ENCODE assay signal across 8 mouse cellular contexts in the genomic region with DNA sequence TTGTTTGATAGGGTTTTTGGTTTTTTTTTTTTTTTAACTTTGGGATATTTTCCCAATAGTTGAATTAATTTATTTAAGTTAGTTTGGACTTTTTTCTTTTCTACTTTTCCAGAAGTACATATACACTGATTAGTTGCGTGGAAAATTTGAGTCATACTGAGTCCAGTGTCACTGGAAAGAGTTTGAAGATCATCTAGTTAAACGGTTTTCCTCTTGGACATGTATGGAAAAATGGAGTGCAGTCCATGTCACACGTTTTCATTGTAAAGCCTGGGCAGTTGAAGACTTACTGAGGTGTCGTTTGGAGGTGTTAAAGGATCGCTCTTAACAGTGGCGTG. TPM values are rescaled to one million over a fixed set of nuclear protein-coding genes. Genes with fewer than 3 reads are reported as not detected.
DNase-seq lines count a peak whose midpoint lies in the region; ATAC-seq and TF ChIP-seq lines count a peak whose summit lies in the region.
"Had no signal": no experiment of that assay in that cellular context is flagged by ENCODE, and none has a peak within 500 bp of the region (broad histone marks: within the 10 kb centered on the region; RNA-seq: fewer than 3 reads in every experiment).

No protein-coding gene starts in this region.

- H3K9me3 ChIP-seq in lung, postnatal 0 days (ENCODE audit: low read length), result no peaks in the 10 kb centered on the region
- H3K9me3 ChIP-seq in forebrain, embryonic 13.5 days (replicated peaks), result no peaks in the 10 kb centered on the region
- 0 out of 2 replicates have a peak, but pooled peaks cover 3% of the 10 kb centered on the region for H3K9me3 ChIP-seq in liver, embryonic 12.5 days (replicated peaks)

- H3K9ac ChIP-seq in lung, postnatal 0 days (replicated peaks; ENCODE audit: low read depth), result no peak overlapping the region
- peak overlapping the region; percentile 93 for H3K9ac ChIP-seq in forebrain, embryonic 13.5 days
- peak overlapping the region; percentile 98 for H3K9ac ChIP-seq in liver, embryonic 12.5 days

- H3K27me3 ChIP-seq in lung, postnatal 0 days (replicated peaks; ENCODE audit: insufficient read depth, low read length), result no peaks in the 10 kb centered on the region
- H3K27me3 ChIP-seq in forebrain, embryonic 13.5 days, result peaks cover 5% of the 10 kb centered on the region; the same call in 1 of the 2 replicates
- H3K27me3 ChIP-seq in liver, embryonic 12.5 days (replicated peaks), result no peaks in the 10 kb centered on the region
- no peaks in the 10 kb centered on the region for H3K27me3 ChIP-seq in thymus, adult 2 months (ENCODE audit: control insufficient read depth, insufficient read depth, low read length)

- no peak for TF ChIP-seq EP300 in lung, postnatal 0 days (IDR thresholded peaks at IDR 0.05)

- WGBS in lung, postnatal 0 days, result 75% methylated on average over 6 of the region's 6 CpGs
- 80% methylated on average over 6 of the region's 6 CpGs for WGBS in forebrain, embryonic 13.5 days
- WGBS in liver, embryonic 12.5 days (ENCODE audit: insufficient replicate concordance), result 68% methylated on average over 6 of the region's 6 CpGs
- 96% methylated on average over 6 of the region's 6 CpGs for WGBS in thymus, adult 2 months

- no peak for TF ChIP-seq CTCF in lung, postnatal 0 days (IDR thresholded peaks at IDR 0.05)
- no peak for TF ChIP-seq CTCF in thymus, adult 2 months (IDR thresholded peaks at IDR 0.05; ENCODE audit: borderline replicate concordance, control insufficient read depth, extremely low read depth, insufficient read depth, low read length, poor library complexity)

- TF ChIP-seq POLR2A in thymus, adult 2 months (IDR thresholded peaks at IDR 0.05; ENCODE audit: control insufficient read depth, extremely low read depth, insufficient read depth, low read length, poor library complexity), result no peak

- no peak overlapping the region for H3K4me3 ChIP-seq in lung, postnatal 0 days (ENCODE audit: low read depth, low read length)
- peak overlapping the region; percentile 83 for H3K4me3 ChIP-seq in forebrain, embryonic 13.5 days
- H3K4me3 ChIP-seq in liver, embryonic 12.5 days, result peak overlapping the region; percentile 97
- H3K4me3 ChIP-seq in thymus, adult 2 months (ENCODE audit: control insufficient read depth, insufficient read depth, low read length), result no peak overlapping the region

- no peak for DNase-seq in lung, postnatal 0 days (ENCODE audit: low spot score)
- no peak for DNase-seq in lung, postnatal 10 days
- no peak for DNase-seq in ovary, postnatal 36 days (ENCODE audit: low spot score)
- no peak for DNase-seq in thymus, adult 2 months
- no peak for DNase-seq in adrenal gland, postnatal 14 days
- DNase-seq: thymus, adult 18-20 months had no signal

- peaks cover 5% of the 10 kb centered on the region; the same call in 1 of the 2 replicates for H3K4me1 ChIP-seq in lung, postnatal 0 days (ENCODE audit: insufficient read depth, low read depth, low read length)
- peaks cover 28% of the 10 kb centered on the region for H3K4me1 ChIP-seq in forebrain, embryonic 13.5 days
- H3K4me1 ChIP-seq in liver, embryonic 12.5 days, result peaks cover 40% of the 10 kb centered on the region
- H3K4me1 ChIP-seq in thymus, adult 2 months (replicated peaks; ENCODE audit: control insufficient read depth, insufficient read depth, low read length), result peaks cover 3% of the 10 kb centered on the region

- H3K36me3 ChIP-seq in lung, postnatal 0 days (ENCODE audit: insufficient read depth, low read length), result no peaks in the 10 kb centered on the region
- H3K36me3 ChIP-seq in forebrain, embryonic 13.5 days (ENCODE audit: poor library complexity, severe bottlenecking), result no peaks in the 10 kb centered on the region
- peaks cover 8% of the 10 kb centered on the region for H3K36me3 ChIP-seq in liver, embryonic 12.5 days
- H3K36me3 ChIP-seq in thymus, adult 2 months (ENCODE audit: control insufficient read depth, insufficient read depth, low read length), result no peaks in the 10 kb centered on the region

- H3K4me2 ChIP-seq in lung, postnatal 0 days (replicated peaks; ENCODE audit: low read depth, low read length), result peak overlapping the region; percentile 83; the same call in 1 of the 2 replicates
- peak overlapping the region; percentile 82 for H3K4me2 ChIP-seq in forebrain, embryonic 13.5 days
- peak overlapping the region; percentile 72 for H3K4me2 ChIP-seq in liver, embryonic 12.5 days

- no peak for ATAC-seq in lung, postnatal 0 days
- ATAC-seq in forebrain, embryonic 13.5 days, result no peak
- no peak for ATAC-seq in liver, embryonic 12.5 days

- H3K27ac ChIP-seq in lung, postnatal 0 days (ENCODE audit: low read length), result no peak overlapping the region
- no peak overlapping the region for H3K27ac ChIP-seq in forebrain, embryonic 13.5 days
- no peak overlapping the region for H3K27ac ChIP-seq in liver, embryonic 12.5 days
- H3K27ac ChIP-seq in thymus, adult 2 months (ENCODE audit: control insufficient read depth, insufficient read depth, low read length), result no peak overlapping the region

RNA-seq across cellular contexts. Expression of a gene that starts 1.6 kb away (rescaled TPM):
- polyA plus RNA-seq in lung, postnatal 0 days (2015; fragmentation: Nextera tagmentation; extraction: Ambion mirVana), result 70.9 and 76.0 TPM in 2 replicates
- polyA plus RNA-seq in forebrain, embryonic 13.5 days (2015; fragmentation: Nextera tagmentation; extraction: Ambion mirVana), result 190 and 212 TPM in 2 replicates
- polyA plus RNA-seq in liver, embryonic 12.5 days (2016; fragmentation: Nextera tagmentation; extraction: Ambion mirVana), result 171 and 176 TPM in 2 replicates
- polyA plus RNA-seq in thymus, adult 2 months (2012; rRNA removed), result 40.1 and 44.9 TPM in 2 replicates
- 102 and 118 TPM in 2 replicates for total RNA-seq in adrenal gland, postnatal 14 days (2021)

RNA-seq across cellular contexts. Expression of a gene that starts 46.7 kb away (rescaled TPM):
- polyA plus RNA-seq in lung, postnatal 0 days (2015; fragmentation: Nextera tagmentation; extraction: Ambion mirVana), result 6.9 and 8.7 TPM in 2 replicates
- polyA plus RNA-seq in forebrain, embryonic 13.5 days (2015; fragmentation: Nextera tagmentation; extraction: Ambion mirVana), result 9.3 and 10.6 TPM in 2 replicates
- polyA plus RNA-seq in liver, embryonic 12.5 days (2016; fragmentation: Nextera tagmentation; extraction: Ambion mirVana), result 6.9 and 7.4 TPM in 2 replicates
- polyA plus RNA-seq in thymus, adult 2 months (2012; rRNA removed), result 1.2 and 1.8 TPM in 2 replicates
- total RNA-seq in adrenal gland, postnatal 14 days (2021), result 5.3 and 7.8 TPM in 2 replicates

Comparison
In these comparisons a context has a peak if more than half of its experiments do, and no peak if none do; other contexts are left out.
1. H3K4me3 ChIP-seq: peak in forebrain, embryonic 13.5 days (single experiment) and liver, embryonic 12.5 days (single experiment); none in lung, postnatal 0 days (single experiment) and thymus, adult 2 months (single experiment).
2. Peak in every context shown above with its lines, with median percentiles within 50 percentile points of each other: H3K4me2 ChIP-seq.